Mouse (Mus musculus): ENCODE measurements around the gene Mrrf. TPM values are rescaled to one million over a fixed set of nuclear protein-coding genes. Genes with fewer than 3 reads are reported as not detected.
"Not testable (repeated sequence)": the region's sequence is repeated elsewhere in the genome, so short reads cannot be mapped to it uniquely, and the experiment has no call there.

The Mrrf gene
- polyA plus RNA-seq, 1 experiment: 24.5 TPM

GRCm38 (mm10) chr2:36126795-36127429, 9.3 kb upstream of the Mrrf start:
- DNase-seq: no peak
- 75% methylated on average over 9 of the region's 9 CpGs for WGBS
- Histone ChIP-seq H3K4me1 (ENCODE audit: control insufficient read depth, insufficient read depth, low read length) (peaks cover 9% of the 10 kb centered on the region), H3K4me3 (replicated peaks; ENCODE audit: extremely low read depth, low read depth, low read length) (no peak overlapping the region)
- TF ChIP-seq POLR2A (IDR thresholded peaks at IDR 0.05; ENCODE audit: borderline replicate concordance, extremely low read depth, low read depth, low read length) (no peak), CTCF (IDR thresholded peaks at IDR 0.05; ENCODE audit: insufficient read depth, low read length) (no peak)

GRCm38 (mm10) chr2:36127973-36128372, 8.2 kb upstream of the Mrrf start:
- H3K4me3 ChIP-seq (replicated peaks; ENCODE audit: extremely low read depth, low read depth, low read length): no peak overlapping the region
- WGBS: 49% methylated on average over 4 of the region's 4 CpGs
- peaks cover 9% of the 10 kb centered on the region for H3K4me1 ChIP-seq (ENCODE audit: control insufficient read depth, insufficient read depth, low read length)
- no peak for DNase-seq
- TF ChIP-seq POLR2A (IDR thresholded peaks at IDR 0.05; ENCODE audit: borderline replicate concordance, extremely low read depth, low read depth, low read length): no peak
- no peak for TF ChIP-seq CTCF (IDR thresholded peaks at IDR 0.05; ENCODE audit: insufficient read depth, low read length)

DNA sequence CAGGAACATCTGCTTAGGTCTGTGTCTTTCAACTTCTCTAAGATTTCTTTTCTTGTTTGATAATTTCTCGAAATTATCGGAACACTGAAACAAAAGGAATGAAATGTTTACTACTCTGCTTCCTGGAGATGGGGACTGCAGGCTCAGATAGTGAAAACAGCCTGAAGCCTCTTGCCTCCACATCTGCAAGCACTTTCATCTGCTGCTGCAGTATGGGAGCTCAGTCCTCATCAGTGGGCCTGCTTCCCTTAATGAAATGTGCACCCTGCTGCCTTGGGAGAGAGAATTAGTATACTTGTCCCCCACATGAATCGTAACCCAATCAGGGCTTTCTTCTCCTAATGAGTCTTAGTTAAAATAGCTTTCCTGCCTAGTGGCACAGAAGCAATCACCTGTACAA, 7.1 kb upstream of the Mrrf start:
- Histone ChIP-seq H3K4me1 (ENCODE audit: control insufficient read depth, insufficient read depth, low read length) (peaks cover 9% of the 10 kb centered on the region), H3K4me3 (replicated peaks; ENCODE audit: extremely low read depth, low read depth, low read length) (no peak overlapping the region)
- 53% methylated on average over 3 of the region's 3 CpGs for WGBS
- TF ChIP-seq CTCF (IDR thresholded peaks at IDR 0.05; ENCODE audit: insufficient read depth, low read length): no peak
- TF ChIP-seq POLR2A (IDR thresholded peaks at IDR 0.05; ENCODE audit: borderline replicate concordance, extremely low read depth, low read depth, low read length): no peak
- DNase-seq: no peak

GRCm38 (mm10) chr2:36135887-36136286, 302 bp upstream of the Mrrf start:
- Histone ChIP-seq H3K4me3 (replicated peaks; ENCODE audit: extremely low read depth, low read depth, low read length) (peak overlapping the region; percentile 86), H3K4me1 (ENCODE audit: control insufficient read depth, insufficient read depth, low read length) (peaks cover 9% of the 10 kb centered on the region; the same call in 1 of the 2 replicates)
- TF ChIP-seq CTCF (IDR thresholded peaks at IDR 0.05; ENCODE audit: insufficient read depth, low read length) (no peak), POLR2A (IDR thresholded peaks at IDR 0.05; ENCODE audit: borderline replicate concordance, extremely low read depth, low read depth, low read length) (no peak)
- under 1% methylated on average over 4 of the region's 4 CpGs for WGBS
- no peak for DNase-seq

GRCm38 (mm10) chr2:36139096-36139495, 2.9 kb downstream of the Mrrf start:
- no peak overlapping the region for H3K4me3 ChIP-seq (replicated peaks; ENCODE audit: extremely low read depth, low read depth, low read length)
- H3K4me1 ChIP-seq (ENCODE audit: control insufficient read depth, insufficient read depth, low read length): peaks cover 9% of the 10 kb centered on the region; the same call in 1 of the 2 replicates
- TF ChIP-seq POLR2A (IDR thresholded peaks at IDR 0.05; ENCODE audit: borderline replicate concordance, extremely low read depth, low read depth, low read length) (no peak), CTCF (IDR thresholded peaks at IDR 0.05; ENCODE audit: insufficient read depth, low read length) (no peak)
- DNase-seq: no peak
- WGBS: 37% methylated on average over 2 of the region's 2 CpGs

- Histone ChIP-seq H3K4me1 (ENCODE audit: control insufficient read depth, insufficient read depth, low read length) (no peaks in the 10 kb centered on the region), H3K4me3 (replicated peaks; ENCODE audit: extremely low read depth, low read depth, low read length) (no peak overlapping the region)
- TF ChIP-seq POLR2A (IDR thresholded peaks at IDR 0.05; ENCODE audit: borderline replicate concordance, extremely low read depth, low read depth, low read length) (no peak), CTCF (IDR thresholded peaks at IDR 0.05; ENCODE audit: insufficient read depth, low read length) (no peak)
- no peak for DNase-seq
- 73% methylated on average over 7 of the region's 7 CpGs for WGBS
These were observed 12.7 kb downstream of the Mrrf start for GRCm38 (mm10) chr2:36148876-36149365.

GRCm38 (mm10) chr2:36152401-36152800, 16.2 kb downstream of the Mrrf start:
- DNase-seq; H3K4me1 ChIP-seq (ENCODE audit: control insufficient read depth, insufficient read depth, low read length); H3K4me3 ChIP-seq (replicated peaks; ENCODE audit: extremely low read depth, low read depth, low read length): not testable (repeated sequence)
- 95% methylated on average over 4 of the region's 4 CpGs for WGBS

DNA sequence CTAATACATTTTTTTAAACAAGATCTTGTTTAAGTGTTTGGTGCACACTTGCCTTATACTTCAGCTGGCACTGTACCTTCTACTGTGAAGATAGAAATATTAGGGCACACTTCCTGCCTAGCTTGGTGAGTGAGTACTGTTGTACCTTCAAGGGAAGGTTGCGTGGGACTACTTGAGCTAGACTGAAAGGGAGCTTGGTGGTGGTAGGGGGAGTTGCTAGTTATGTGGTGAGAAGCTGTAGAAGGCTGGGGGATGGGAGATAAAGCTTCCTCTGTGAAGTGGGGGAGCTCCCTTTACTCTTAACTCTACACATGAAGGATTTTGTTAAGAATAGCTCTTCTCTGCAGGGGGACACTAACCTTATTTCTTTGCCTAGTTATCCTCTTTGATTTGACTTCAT, 21.3 kb downstream of the Mrrf start:
- Histone ChIP-seq H3K4me3 (replicated peaks; ENCODE audit: extremely low read depth, low read depth, low read length) (no peak overlapping the region), H3K4me1 (ENCODE audit: control insufficient read depth, insufficient read depth, low read length) (no peaks in the 10 kb centered on the region)
- TF ChIP-seq CTCF (IDR thresholded peaks at IDR 0.05; ENCODE audit: insufficient read depth, low read length) (no peak), POLR2A (IDR thresholded peaks at IDR 0.05; ENCODE audit: borderline replicate concordance, extremely low read depth, low read depth, low read length) (no peak)
- WGBS: 89% methylated on average over 1 of the region's 1 CpGs
- no peak for DNase-seq

DNA sequence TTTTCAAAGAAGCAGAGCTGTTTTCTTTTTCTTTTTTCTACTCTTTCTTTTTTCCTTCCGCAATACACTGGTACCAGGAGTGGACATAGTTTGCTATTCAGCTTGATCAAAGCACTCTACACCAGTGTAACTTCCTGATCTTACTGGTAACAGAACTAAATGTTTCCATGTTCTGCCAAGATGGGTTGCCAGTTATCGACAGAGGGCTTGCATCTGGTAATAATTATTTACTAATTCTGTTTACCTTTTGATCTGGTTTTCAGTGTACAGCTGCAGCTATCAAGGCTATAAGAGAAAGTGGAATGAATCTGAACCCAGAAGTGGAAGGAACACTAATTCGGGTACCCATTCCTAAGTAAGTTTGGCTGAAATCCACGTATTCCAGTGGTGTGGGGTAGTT, 23.1 kb downstream of the Mrrf start:
- 71% methylated on average over 4 of the region's 4 CpGs for WGBS
- H3K4me3 ChIP-seq (replicated peaks; ENCODE audit: extremely low read depth, low read depth, low read length): no peak overlapping the region
- H3K4me1 ChIP-seq (ENCODE audit: control insufficient read depth, insufficient read depth, low read length): no peaks in the 10 kb centered on the region
- TF ChIP-seq POLR2A (IDR thresholded peaks at IDR 0.05; ENCODE audit: borderline replicate concordance, extremely low read depth, low read depth, low read length): no peak
- TF ChIP-seq CTCF (IDR thresholded peaks at IDR 0.05; ENCODE audit: insufficient read depth, low read length): no peak
- DNase-seq: no peak

GRCm38 (mm10) chr2:36167990-36168618, 31.9 kb downstream of the Mrrf start:
- H3K4me1 ChIP-seq (ENCODE audit: control insufficient read depth, insufficient read depth, low read length): peaks cover 5% of the 10 kb centered on the region
- WGBS: 57% methylated on average over 1 of the region's 1 CpGs
- H3K4me3 ChIP-seq (replicated peaks; ENCODE audit: extremely low read depth, low read depth, low read length): no peak overlapping the region
- no peak for TF ChIP-seq POLR2A (IDR thresholded peaks at IDR 0.05; ENCODE audit: borderline replicate concordance, extremely low read depth, low read depth, low read length)
- DNase-seq: no peak
